Mouse (Mus musculus) lung, embryonic 15.5 days (tissue): ENCODE measurements at regions not wholly inside any gene's neighbourhood (a gene's known extent, or its start where the extent isn't known, plus 50 kb on each side); places are given as distances from the start of the nearest gene placed in this dataset.

Experiments
- ATAC-seq: fragments of 200-750 bp; cut with Nextera tagmentation; 2 replicates; pipeline ENCODE4 v1.8.0; 2017; ENCODE audit warnings: moderate number of reproducible peaks, borderline replicate concordance; ENCODE audit not compliant: low FRiP score, low TSS enrichment; ENCODE audit errors: extremely low read depth
- H3K27ac ChIP-seq: fragments of 300-500 bp; sonication (generic); 2 replicates; pipeline ENCODE4 v1.5.1; 2015; ENCODE audit warnings: moderate library complexity, mild to moderate bottlenecking, inconsistent platforms
- H3K27me3 ChIP-seq: fragments of 300-500 bp; sonication (generic); 2 replicates; pipeline ENCODE4 v1.6.1; 2015; ENCODE audit warnings: inconsistent platforms
- H3K36me3 ChIP-seq: fragments of 300-500 bp; sonication (generic); 2 replicates; pipeline ENCODE4 v1.6.1; 2015; ENCODE audit warnings: inconsistent platforms
- H3K4me1 ChIP-seq: fragments of 300-500 bp; sonication (generic); 2 replicates; pipeline ENCODE4 v1.6.1; 2015; ENCODE audit warnings: inconsistent platforms
- H3K4me2 ChIP-seq: fragments of 300-500 bp; sonication (generic); 2 replicates; pipeline ENCODE4 v1.6.1; 2015; ENCODE audit warnings: inconsistent platforms, mild to moderate bottlenecking, moderate library complexity
- H3K4me3 ChIP-seq: fragments of 300-500 bp; sonication (generic); 2 replicates; pipeline ENCODE4 v1.5.1; 2015; ENCODE audit warnings: mild to moderate bottlenecking, inconsistent platforms
- H3K9ac ChIP-seq: fragments of 300-500 bp; sonication (generic); 2 replicates; pipeline ENCODE4 v1.6.1; 2015; ENCODE audit warnings: inconsistent platforms
- H3K9me3 ChIP-seq: fragments of 300-500 bp; sonication (generic); 2 replicates; pipeline ENCODE4 v1.6.1; 2016; ENCODE audit warnings: inconsistent platforms
- WGBS: fragments of 180-500 bp; shearing (Covaris S2); methylation state at CpG from one replicate; pipeline ENCODE4 v1.1.7; 2015; 5-methylcytosine and 5-hydroxymethylcytosine counted together

DNA sequence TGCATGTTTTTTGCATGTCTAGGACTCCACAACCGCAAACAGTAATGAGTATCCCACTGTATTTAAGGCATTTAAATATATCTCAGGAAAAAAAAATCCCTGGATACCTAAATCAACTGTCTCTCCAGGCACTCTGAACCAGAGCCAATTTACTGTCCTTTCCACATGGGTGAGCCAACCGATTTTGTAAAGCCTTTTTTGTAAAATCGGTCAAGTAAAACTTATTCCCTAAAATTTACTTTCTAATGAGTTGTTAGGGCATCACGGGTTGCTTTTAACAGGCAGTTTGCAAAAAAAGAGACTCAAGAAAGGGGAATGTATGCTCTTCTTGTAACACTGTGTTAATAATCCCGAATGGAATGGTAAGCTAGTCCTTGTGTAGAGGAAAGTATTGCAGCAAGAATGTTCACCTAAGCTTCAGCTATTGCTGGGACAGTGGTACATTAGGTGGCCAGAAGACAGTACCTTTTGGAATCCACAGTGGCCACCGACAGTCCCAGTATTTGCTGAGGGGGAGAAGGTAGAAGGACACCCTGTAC is 496.4 kb downstream of the Cntnap4 start:
- Histone ChIP-seq H3K4me2 (no peak overlapping the region), H3K4me3 (no peak overlapping the region), H3K36me3 (no peaks in the 10 kb centered on the region), H3K4me1 (no peaks in the 10 kb centered on the region), H3K9me3 (no peaks in the 10 kb centered on the region), H3K27me3 (no peaks in the 10 kb centered on the region), H3K9ac (no peak overlapping the region), H3K27ac (no peak overlapping the region)
- ATAC-seq, result no peak
- WGBS, result 65% methylated on average over 6 of the region's 6 CpGs

DNA sequence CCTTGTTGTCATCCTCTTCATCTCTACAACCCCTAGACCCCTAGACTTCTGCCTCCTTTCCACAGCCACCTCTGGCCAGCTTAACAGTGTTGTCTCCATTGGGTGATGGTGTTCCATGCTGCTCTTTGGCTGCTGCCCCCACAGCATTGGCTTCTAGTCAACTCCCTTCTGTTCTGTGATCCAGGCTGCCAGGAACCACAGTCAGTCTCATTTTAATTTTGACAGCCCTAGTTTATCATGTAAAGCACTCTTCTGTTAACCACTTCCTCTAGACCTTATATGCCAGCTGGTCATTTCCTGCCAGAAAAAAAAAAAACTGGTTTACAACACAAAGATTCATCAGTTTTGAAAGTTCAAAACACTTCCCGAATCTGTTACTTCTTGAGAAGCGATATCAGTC is 514.1 kb downstream of the Cntnap4 start:
- H3K4me1 ChIP-seq, result no peaks in the 10 kb centered on the region
- no peaks in the 10 kb centered on the region for H3K27me3 ChIP-seq
- H3K27ac ChIP-seq, result no peak overlapping the region
- no peak overlapping the region for H3K4me3 ChIP-seq
- no peak overlapping the region for H3K9ac ChIP-seq
- H3K36me3 ChIP-seq, result no peaks in the 10 kb centered on the region
- H3K9me3 ChIP-seq, result no peaks in the 10 kb centered on the region
- H3K4me2 ChIP-seq, result no peak overlapping the region
- no peak for ATAC-seq
- 63% methylated on average over 2 of the region's 2 CpGs for WGBS

DNA sequence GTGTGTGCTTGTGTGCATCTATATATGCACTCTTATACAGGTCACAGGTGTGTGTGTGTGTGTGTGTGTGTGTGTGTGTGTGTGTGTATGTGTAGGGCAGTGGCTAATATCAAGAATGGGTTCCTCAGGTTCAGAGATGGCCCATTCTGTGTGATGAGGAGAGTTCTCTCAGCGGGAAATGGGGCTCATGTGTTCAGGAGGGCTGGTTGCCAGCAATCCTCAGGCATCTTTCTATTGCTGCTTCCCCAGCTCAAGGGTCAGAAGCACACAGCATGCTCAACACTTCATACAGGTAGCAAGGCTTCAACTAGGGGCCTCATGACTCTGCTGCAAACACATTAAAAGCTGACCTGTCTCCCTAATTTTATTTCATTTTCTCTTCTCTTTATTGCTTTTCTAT is 517.7 kb downstream of the Cntnap4 start:
- no peak for ATAC-seq
- Histone ChIP-seq H3K27ac (no peak overlapping the region), H3K4me1 (no peaks in the 10 kb centered on the region), H3K4me2 (no peak overlapping the region), H3K9me3 (no peaks in the 10 kb centered on the region), H3K27me3 (no peaks in the 10 kb centered on the region), H3K4me3 (no peak overlapping the region), H3K9ac (no peak overlapping the region), H3K36me3 (no peaks in the 10 kb centered on the region)
- WGBS, result 43% methylated on average over 1 of the region's 1 CpGs

DNA sequence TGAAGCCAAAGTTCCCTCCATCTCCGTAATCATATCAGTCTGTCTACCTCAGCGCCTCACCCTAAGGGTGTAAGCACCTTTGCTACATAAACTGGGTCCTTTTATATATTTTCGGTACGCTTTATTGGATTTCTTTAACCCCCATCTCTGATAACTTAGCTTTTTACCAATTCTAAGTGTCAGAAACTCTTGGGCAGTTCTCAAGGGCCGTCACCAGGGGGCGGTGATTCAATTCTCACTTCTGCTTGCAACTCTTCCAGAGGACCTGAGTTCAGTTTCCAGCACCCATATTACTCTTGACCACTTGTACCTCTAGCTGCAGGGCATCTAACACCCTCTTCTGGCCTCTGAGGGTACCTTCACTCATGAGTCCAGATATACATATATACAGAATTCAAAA is 523.7 kb upstream of the Mon1b start:
- Histone ChIP-seq H3K27ac (no peak overlapping the region), H3K9me3 (no peaks in the 10 kb centered on the region), H3K9ac (no peak overlapping the region), H3K36me3 (no peaks in the 10 kb centered on the region), H3K4me1 (no peaks in the 10 kb centered on the region), H3K4me3 (no peak overlapping the region), H3K4me2 (no peak overlapping the region), H3K27me3 (no peaks in the 10 kb centered on the region)
- WGBS, result 71% methylated on average over 6 of the region's 6 CpGs
- no peak for ATAC-seq

DNA sequence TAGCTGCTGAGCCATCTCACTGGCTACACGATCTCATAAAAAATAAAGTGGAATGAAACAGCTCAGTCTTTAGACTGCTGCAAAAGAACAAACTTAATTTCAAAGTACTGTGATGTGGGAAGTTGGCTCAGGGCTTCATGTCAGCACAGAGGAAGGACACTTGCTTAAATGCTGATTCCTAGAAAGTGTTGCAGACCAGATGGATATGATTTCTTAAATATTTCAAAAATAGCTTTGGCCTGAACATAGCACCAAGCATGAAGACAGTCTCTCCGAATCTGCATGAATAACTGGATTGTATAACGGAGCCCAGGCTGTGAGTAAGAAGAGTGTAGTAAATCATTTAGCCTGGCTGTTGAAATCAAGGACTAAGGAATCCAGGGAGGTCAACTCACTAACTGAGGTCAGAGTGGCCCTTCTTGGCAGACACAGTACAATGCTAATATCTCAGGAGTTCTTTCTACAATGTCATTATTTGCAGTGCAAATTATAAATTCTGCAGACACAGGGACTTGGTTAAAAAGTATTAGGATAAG is 521.2 kb upstream of the Mon1b start:
- no peaks in the 10 kb centered on the region for H3K27me3 ChIP-seq
- ATAC-seq, result peak; percentile 65; the same call in 1 of the 2 replicates
- H3K4me3 ChIP-seq, result no peak overlapping the region
- WGBS, result 27% methylated on average over 3 of the region's 3 CpGs
- no peak overlapping the region for H3K4me2 ChIP-seq
- H3K4me1 ChIP-seq, result no peaks in the 10 kb centered on the region
- H3K27ac ChIP-seq, result no peak overlapping the region
- no peak overlapping the region for H3K9ac ChIP-seq
- no peaks in the 10 kb centered on the region for H3K9me3 ChIP-seq
- no peaks in the 10 kb centered on the region for H3K36me3 ChIP-seq

DNA sequence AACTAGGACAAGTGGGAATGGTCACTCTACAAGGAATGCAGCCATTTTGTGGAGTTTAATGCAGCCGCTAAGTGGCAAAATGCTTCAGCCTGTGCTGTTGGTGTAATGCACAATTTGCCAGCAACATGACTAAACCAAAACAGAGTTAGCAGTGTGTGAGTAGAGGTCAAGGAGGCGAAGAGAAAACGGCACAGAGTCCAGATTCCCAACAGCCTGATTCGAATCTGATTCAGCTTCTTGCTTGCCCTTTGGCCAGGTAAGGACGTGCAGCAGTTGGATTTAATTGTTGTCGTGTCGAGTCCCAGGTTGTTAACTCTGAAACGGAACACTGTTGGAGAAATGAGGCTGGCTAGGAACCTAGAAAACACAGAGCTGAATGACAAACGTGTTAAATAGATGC is 518.1 kb upstream of the Mon1b start:
- Histone ChIP-seq H3K9ac (no peak overlapping the region), H3K36me3 (no peaks in the 10 kb centered on the region), H3K4me1 (no peaks in the 10 kb centered on the region), H3K27ac (no peak overlapping the region), H3K9me3 (no peaks in the 10 kb centered on the region), H3K27me3 (no peaks in the 10 kb centered on the region), H3K4me3 (no peak overlapping the region), H3K4me2 (no peak overlapping the region)
- 82% methylated on average over 9 of the region's 9 CpGs for WGBS
- ATAC-seq, result no peak

DNA sequence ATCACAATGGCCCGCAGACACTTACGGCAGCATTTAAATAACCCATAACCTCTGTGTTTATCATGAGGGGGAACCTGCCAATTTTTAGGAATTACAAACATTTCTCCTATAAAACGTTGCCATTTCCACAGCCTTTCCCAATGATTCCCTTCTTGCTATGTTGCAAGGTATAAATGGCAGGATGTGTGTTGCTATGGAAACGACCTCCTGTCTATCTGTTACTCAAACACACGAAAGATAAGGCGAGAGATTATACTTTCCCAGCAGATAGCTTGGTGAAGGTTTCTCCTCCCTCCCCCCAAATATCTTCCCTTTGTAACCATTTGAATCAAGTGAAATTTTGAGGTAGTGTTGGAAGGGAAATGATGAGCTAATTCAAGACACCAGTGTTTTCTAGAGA is 509.8 kb upstream of the Mon1b start:
- H3K27ac ChIP-seq, result no peak overlapping the region

DNA sequence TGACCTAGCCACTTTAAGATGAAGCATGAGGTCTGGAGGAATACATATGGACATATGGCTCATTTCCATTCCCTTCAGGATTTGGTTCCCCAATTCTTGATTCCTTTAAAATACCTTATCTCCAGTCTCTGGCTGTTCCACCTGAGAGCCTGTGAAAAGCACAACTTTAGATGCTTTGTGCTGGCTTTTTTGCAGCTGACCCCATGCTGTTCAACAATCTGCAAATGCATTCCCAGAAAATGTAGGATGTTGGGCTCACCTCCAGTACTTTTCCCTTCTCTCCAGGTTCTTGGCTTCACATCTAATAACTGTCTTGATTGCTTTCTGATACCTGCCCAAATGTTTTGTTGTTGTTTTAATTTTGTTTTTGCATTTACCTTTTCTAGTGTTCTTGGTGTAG is 498.0 kb upstream of the Mon1b start:
- H3K36me3 ChIP-seq, result no peaks in the 10 kb centered on the region
- H3K4me2 ChIP-seq, result no peak overlapping the region
- H3K4me1 ChIP-seq, result no peaks in the 10 kb centered on the region
- no peak overlapping the region for H3K4me3 ChIP-seq
- no peaks in the 10 kb centered on the region for H3K9me3 ChIP-seq
- H3K27ac ChIP-seq, result no peak overlapping the region
- no peaks in the 10 kb centered on the region for H3K27me3 ChIP-seq
- no peak overlapping the region for H3K9ac ChIP-seq
- no peak for ATAC-seq

More for the DNA sequence above, 509.8 kb upstream of the Mon1b start:
- Histone ChIP-seq H3K4me3 (no peak overlapping the region), H3K4me1 (no peaks in the 10 kb centered on the region), H3K27me3 (no peaks in the 10 kb centered on the region), H3K4me2 (no peak overlapping the region), H3K9ac (no peak overlapping the region), H3K9me3 (no peaks in the 10 kb centered on the region), H3K36me3 (no peaks in the 10 kb centered on the region)
- WGBS, result 27% methylated on average over 6 of the region's 6 CpGs
- no peak for ATAC-seq

DNA sequence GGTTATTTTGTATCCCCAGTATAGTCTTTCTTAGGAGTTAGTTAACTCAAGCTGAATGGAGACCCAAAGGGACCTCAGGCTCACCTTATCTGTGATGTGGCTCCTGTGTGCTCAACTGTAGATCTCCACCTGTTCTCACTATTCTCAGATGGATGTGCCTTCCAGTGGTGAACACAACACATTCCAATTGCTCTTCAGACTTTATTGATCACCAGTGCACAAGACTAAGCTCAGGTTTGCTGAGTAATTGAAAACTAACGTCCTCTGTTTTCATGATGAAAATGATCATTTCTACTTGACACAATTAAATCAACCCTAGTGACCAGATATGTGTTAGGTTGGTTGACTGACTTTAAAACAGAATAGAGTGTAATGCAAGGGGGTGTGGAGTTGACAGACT is 495.4 kb upstream of the Mon1b start:
- WGBS, result 71% methylated on average over 1 of the region's 1 CpGs
- no peak overlapping the region for H3K4me2 ChIP-seq
- H3K4me3 ChIP-seq, result no peak overlapping the region
- H3K27me3 ChIP-seq, result no peaks in the 10 kb centered on the region
- H3K9ac ChIP-seq, result no peak overlapping the region
- no peaks in the 10 kb centered on the region for H3K9me3 ChIP-seq
- no peak overlapping the region for H3K27ac ChIP-seq
- H3K4me1 ChIP-seq, result no peaks in the 10 kb centered on the region
- H3K36me3 ChIP-seq, result no peaks in the 10 kb centered on the region
- ATAC-seq, result no peak

DNA sequence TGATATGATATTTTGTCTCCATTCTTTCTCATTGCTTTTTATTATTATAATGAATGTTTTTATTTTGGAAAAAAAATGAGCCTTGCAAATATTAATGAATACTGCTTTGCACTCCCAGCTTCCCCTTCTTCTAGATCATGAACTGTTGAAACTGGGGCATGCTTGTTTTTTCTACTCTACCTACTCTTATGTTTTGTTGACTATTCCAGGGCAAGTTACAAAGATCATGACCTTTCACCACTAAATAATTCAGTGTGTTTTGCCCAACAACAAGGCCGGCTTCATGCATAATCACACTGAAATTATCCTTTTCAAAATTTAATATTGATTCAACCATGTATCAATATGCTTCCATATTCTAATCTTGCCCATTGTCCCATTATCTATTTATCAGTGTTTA is 494.3 kb upstream of the Mon1b start:
- no peak overlapping the region for H3K27ac ChIP-seq
- 86% methylated on average over 1 of the region's 1 CpGs for WGBS
- no peaks in the 10 kb centered on the region for H3K36me3 ChIP-seq
- no peaks in the 10 kb centered on the region for H3K9me3 ChIP-seq
- ATAC-seq, result no peak
- H3K4me2 ChIP-seq, result no peak overlapping the region
- no peaks in the 10 kb centered on the region for H3K4me1 ChIP-seq
- H3K9ac ChIP-seq, result no peak overlapping the region
- H3K27me3 ChIP-seq, result no peaks in the 10 kb centered on the region
- H3K4me3 ChIP-seq, result no peak overlapping the region

DNA sequence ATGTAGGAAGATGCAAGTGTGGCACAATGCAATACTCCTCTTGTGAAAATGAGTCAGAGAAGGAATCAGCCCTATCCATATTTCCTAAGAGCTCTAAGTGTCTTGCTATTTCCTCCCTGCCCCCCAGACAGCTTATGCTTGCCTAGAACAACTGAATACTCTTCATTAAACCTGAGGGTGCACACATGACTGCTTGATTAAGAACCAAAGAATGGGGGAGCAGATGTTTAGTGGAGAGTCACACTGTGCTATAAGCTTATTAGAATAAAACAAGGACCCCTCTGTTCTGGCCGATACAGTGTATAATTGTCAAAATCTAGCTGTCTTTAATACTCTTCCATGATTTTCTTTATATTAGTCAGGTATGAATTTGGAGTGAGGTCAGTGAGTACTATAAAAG is 458.8 kb upstream of the Mon1b start:
- 76% methylated on average over 1 of the region's 1 CpGs for WGBS
- Histone ChIP-seq H3K36me3 (no peaks in the 10 kb centered on the region), H3K9ac (no peak overlapping the region), H3K27ac (no peak overlapping the region), H3K9me3 (no peaks in the 10 kb centered on the region), H3K27me3 (no peaks in the 10 kb centered on the region), H3K4me1 (no peaks in the 10 kb centered on the region), H3K4me2 (no peak overlapping the region), H3K4me3 (no peak overlapping the region)
- ATAC-seq, result no peak

DNA sequence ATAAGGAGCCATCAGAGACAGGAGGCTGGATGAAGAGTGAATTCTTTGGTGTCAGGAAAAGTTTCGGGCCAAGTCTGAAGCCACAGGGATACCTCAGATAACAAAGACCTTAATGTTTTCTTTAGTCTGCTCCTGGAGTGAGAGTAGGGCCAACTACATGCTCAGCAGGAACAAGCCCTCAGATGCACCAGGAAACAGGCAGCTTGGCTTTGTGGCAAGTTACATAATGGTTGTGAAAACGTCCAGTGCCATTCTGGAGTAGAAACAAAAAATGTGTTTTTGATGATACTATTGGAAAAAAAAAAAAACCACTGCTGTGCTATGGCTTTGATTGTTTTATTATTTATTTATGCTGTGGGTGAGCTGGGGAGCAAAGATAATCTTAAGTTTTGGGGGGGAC is 452.2 kb upstream of the Mon1b start:
- Histone ChIP-seq H3K9ac (no peak overlapping the region), H3K4me1 (no peaks in the 10 kb centered on the region), H3K4me2 (no peak overlapping the region), H3K27me3 (no peaks in the 10 kb centered on the region), H3K27ac (no peak overlapping the region), H3K36me3 (no peaks in the 10 kb centered on the region), H3K4me3 (no peak overlapping the region), H3K9me3 (no peaks in the 10 kb centered on the region)
- WGBS, result 5% methylated on average over 2 of the region's 2 CpGs
- ATAC-seq, result no peak

DNA sequence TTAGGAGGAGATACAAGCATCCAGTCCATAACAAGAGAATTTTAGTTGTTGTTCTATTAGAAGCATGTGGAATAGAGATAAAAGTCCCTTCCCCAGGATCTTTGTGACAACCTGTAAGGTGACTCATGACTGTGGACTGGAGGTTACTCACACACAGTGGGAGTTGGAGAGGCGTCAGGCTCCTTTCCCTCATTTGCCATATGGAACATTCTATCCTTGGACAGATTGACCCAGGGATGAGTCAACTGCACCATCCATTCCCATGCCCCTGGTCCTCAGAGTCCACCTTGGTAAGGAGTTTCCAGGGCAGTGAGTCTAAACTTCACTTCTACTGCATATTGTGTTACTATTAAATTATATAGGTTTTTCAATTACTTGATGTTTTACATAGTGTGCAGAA is 444.9 kb upstream of the Mon1b start:
- no peak overlapping the region for H3K9ac ChIP-seq
- no peaks in the 10 kb centered on the region for H3K36me3 ChIP-seq
- no peak overlapping the region for H3K27ac ChIP-seq
- no peak overlapping the region for H3K4me2 ChIP-seq
- no peaks in the 10 kb centered on the region for H3K27me3 ChIP-seq
- no peaks in the 10 kb centered on the region for H3K4me1 ChIP-seq
- 63% methylated on average over 1 of the region's 1 CpGs for WGBS
- no peaks in the 10 kb centered on the region for H3K9me3 ChIP-seq
- no peak for ATAC-seq
- H3K4me3 ChIP-seq, result no peak overlapping the region
